Mouse (Mus musculus) T-helper 17 cell (primary cell): ENCODE data around the gene Gck.

Source experiments
- in situ Hi-C, 2 experiments: fragments of 300-600 bp; cut with MboI, MseI; formaldehyde crosslinking; loops; 1 replicate in 1 of 2; 2 replicates in 1 of 2; pipeline ENCODE4 v1.15.1; 2025; ENCODE audit warnings: high pct_unique_total_duplicates in 2 of 2

The Gck gene

GRCm38 (mm10) chr11:5949586-5950352 lies at the start of gene Gck:
Gene Gck, minus strand, starts transcription at chr11:5950081.
- in situ Hi-C loops, result no loop called here

DNA sequence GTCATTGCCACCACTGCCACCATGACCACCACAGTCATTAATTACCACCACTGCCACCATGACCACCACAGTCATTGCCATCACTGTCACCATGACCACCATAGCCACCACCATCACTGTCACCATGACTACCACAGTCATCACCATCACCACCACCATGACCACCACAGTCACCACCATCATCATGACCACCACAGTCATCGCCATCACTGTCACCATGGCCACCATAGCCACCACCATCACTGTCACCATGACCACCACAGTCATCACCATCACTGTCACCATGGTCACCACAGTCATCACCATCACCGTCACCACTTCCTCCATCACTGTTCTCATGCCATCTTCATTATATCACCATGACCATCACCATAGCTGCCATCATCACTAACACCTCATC lies 48.6 kb upstream of the Gck start:
- in situ Hi-C loops, result no loop called here

DNA sequence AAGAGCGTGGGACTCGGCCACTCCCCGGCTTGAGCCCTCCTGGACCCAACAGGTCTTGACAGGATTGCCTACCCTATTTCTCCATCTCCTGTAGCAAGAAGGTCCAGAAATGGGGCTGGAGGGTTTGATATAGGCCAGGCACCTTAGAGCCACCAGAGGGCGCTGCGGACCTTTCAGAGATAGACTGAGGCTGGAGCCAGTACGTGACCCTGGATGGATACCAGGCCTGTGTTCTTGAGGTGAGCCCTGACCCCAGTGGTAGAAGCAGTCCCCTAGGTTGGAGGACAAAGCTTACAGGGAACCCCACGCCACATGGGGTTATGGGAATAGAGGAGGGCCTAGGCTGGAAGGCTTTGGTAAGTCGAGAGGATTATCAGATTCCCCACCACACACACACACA lies 46.1 kb upstream of the Gck start:
- in situ Hi-C loops, result no loop called here

DNA sequence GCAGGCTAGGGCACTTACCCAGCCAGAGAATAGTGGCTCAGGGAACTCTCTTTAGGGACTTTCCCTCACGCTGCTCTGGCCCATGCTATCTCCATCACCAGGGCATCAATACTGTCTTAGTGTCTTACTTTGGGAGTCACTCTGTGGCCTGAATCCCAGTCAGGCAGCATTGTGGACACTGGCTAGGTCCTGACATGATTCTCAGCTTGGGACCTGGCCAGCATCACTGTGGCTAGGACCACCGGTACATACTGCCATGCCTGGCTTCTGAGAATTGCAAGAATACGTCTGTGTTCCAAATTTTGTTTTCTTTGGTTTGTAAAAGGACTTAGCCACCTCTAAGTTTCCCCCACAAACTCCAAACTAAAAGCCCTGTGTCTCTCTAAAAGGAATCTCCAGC lies 45.0 kb upstream of the Gck start:
- in situ Hi-C loops, result loop anchor here (5.0 kb wide), 2 partner anchors 32 to 197 kb away; no protein-coding TSS in a partner anchor

GRCm38 (mm10) chr11:5994212-5994611 lies 44.3 kb upstream of the Gck start:
- in situ Hi-C loops, result loop anchor here (5.0 kb wide), 2 partner anchors 33 to 198 kb away; no protein-coding TSS in a partner anchor

DNA sequence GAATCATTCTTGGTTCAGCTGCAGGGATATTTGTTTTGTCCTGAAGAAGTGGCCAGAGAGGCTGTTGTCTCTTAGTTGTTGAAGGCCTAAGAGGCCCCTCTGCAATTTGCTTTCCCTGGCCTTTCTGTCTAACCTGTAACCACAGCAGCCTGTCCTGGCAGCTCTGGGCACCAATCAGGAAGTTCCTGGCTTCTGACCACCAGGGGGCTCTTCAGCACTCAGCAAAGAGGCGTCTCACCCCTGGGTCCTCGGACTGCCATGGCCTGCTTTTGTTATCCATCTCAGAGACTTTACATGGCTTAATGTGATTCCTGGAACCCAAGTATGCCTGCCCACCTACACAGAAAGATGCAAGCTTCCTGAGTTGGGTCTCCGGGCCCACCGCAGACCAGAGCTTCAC lies 41.0 kb upstream of the Gck start:
- in situ Hi-C loops, result loop anchor here (5.0 kb wide), 2 partner anchors 36 to 201 kb away; no protein-coding TSS in a partner anchor

GRCm38 (mm10) chr11:5989954-5990593 lies 40.2 kb upstream of the Gck start:
- in situ Hi-C loops, result loop anchor here (5.0 kb wide), 3 partner anchors 37 to 202 kb away; no protein-coding TSS in a partner anchor

- in situ Hi-C loops, result loop anchor here in 1 of 2 experiments (5.0 kb wide), 1 partner anchor 49 kb away; no protein-coding TSS in a partner anchor
These were observed 38.2 kb upstream of the Gck start for GRCm38 (mm10) chr11:5988126-5988525.

GRCm38 (mm10) chr11:5983629-5984028 lies 33.7 kb upstream of the Gck start:
- in situ Hi-C loops, result no loop called here

DNA sequence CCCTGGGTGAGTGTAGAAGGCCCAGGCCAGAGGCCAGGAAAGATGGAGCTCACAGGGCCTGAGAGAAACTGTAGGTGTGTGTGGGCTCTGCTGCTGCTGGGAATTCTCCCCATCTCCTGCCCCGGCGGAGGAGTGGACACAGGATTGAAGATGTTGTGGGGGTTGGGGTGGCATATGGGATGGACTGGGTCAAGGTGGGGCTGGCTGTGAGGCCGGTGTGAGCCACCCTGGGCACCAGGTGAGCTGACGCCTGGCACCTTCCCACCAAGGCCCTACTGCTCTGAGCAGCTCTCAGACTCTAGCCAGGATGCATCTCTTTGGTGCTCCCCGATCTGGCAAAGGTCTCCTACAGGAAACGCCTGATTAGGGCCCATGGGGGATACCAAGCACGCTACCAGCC lies 31.4 kb upstream of the Gck start:
- in situ Hi-C loops, result no loop called here

- in situ Hi-C loops, result no loop called here
These were observed 30.7 kb upstream of the Gck start for GRCm38 (mm10) chr11:5980561-5980960.

DNA sequence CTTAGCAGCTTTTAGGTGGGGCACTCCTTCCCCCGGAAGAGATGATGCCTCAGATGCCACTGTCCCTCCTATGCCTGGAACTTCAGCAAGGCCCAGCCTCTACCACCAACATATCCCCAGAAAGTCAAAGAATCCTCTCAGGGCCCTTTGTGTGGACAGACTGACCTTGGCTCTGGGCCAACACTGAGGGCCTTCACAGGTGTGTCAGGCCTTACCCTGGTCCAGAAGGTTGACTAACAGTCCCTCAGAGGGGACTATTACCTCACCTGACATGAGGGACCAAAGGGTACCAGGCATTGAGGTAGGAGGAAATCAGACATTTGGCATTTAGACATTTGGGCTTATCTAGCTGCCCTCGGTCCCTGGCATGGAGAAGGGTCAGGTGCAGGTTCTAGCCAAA lies 30.2 kb upstream of the Gck start:
- in situ Hi-C loops, result no loop called here

- in situ Hi-C loops, result no loop called here
These were observed 29.2 kb upstream of the Gck start for GRCm38 (mm10) chr11:5979088-5979487.

GRCm38 (mm10) chr11:5976106-5976505 lies 26.2 kb upstream of the Gck start:
- in situ Hi-C loops, result no loop called here

DNA sequence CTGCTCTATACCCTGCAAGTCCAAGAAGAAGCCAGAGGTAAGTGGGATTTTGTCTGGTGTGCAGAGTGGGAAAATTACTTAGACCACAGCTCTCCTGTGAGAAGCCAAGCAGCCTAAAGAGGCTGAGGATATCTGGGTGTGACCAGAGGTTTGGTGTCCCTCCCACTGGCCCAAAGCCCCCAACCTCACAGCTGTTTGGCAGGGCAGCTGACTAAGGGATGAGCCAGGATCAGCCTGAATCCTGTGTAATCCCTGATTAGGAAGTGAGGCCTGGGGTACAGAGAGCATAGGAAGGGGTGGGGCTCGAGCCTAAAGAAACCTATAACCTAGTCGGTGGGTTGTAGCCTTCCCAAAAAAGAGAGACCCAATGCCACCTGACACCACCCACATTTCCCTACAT lies 25.2 kb upstream of the Gck start:
- in situ Hi-C loops, result no loop called here

GRCm38 (mm10) chr11:5974053-5974452 lies 24.2 kb upstream of the Gck start:
- in situ Hi-C loops, result no loop called here

- in situ Hi-C loops, result no loop called here
These were observed 23.3 kb upstream of the Gck start for GRCm38 (mm10) chr11:5973151-5973550.

DNA sequence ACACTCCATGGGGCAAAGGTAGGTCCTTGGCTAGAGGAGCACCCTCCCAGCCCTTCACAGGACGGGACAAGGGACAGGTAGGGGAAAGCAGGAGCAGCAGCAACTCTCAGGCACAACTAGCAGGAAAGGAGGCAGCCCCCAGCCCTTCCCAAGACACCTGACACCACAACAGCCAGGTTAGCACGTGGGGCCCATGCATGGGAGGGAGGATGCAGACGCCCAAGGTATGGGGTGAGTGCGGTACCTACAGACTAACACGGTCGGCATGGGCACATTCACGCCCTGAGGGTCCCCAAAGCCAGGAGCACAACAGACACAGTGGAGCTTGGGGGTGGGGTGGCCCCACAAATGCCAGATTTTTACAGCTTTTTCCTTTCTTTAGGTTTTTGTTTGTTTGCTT lies 21.3 kb upstream of the Gck start:
- in situ Hi-C loops, result no loop called here

DNA sequence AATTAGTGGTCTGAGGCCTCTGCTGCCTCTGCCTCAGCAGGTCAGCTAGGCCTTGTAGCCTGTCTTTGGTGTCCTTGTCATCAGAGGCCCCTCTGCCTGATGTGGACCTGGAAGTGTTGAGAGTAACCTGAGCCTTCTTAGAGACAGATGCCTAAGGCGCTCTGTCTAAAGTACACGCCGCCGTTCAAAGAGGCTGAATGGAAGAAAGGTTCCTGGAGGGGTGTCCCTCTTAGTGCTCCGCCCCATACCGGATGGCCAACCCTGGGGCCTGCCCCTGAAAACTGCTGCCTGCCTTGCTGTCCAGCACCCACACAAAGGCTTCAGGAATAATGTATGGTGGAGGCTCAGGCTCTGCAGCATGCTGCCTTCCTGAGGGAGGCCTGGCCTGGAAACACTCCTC lies 18.3 kb upstream of the Gck start:
- in situ Hi-C loops, result no loop called here

- in situ Hi-C loops, result no loop called here
These were observed 16.9 kb upstream of the Gck start for GRCm38 (mm10) chr11:5966751-5967150.

DNA sequence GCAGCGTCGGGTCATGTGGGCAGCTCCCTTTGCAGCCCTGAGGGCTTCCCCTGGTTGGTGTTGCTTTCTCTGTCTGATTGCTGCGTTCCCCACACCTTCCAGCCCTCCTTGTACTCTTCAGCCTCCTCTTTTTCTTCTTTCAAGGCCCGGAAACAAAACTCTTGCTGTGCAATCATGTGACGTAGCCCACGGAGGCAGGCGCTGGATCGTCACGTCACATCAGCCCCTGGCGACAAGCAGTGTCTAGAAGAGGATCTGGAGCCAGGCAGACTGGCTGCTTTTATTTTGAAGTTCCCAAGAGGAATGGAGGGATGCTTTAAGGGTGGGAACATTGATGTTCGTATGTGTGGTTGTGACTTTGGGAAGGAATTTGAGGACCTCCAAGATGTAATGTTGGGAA lies 16.0 kb upstream of the Gck start:
- in situ Hi-C loops, result no loop called here

DNA sequence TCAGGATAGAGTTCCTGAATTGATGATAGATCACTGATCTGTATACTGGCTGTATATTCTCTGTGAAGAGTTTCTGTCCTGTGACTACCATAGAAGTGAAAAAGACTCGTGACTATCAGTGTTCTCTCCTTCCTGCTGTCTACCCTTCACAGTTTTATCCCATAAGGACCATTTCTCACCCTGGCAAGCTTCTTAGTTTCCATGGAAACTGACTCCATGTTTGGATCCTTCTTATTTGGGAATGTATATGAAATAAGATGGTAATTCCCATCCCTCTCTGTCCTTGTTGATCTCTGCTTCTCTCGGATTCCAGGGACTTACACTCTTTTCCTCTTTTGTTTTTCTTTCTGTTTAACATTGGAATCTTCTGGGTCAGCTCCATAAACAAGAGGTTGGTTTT lies 10.2 kb upstream of the Gck start:
- in situ Hi-C loops, result no loop called here
